Mouse (Mus musculus) erythroblast, embryonic 14.5 days (primary cell): ENCODE results near the gene Echdc2.

Source experiments
- GATA1 ChIP-seq: IDR thresholded peaks from 2 replicates; pipeline ENCODE4 v1.6.1; 2012; ENCODE audit warnings: low read length, inconsistent platforms, mixed read lengths
- TAL1 ChIP-seq: IDR thresholded peaks from 3 replicates; pipeline ENCODE4 v1.6.1; 2012; ENCODE audit warnings: low read length, inconsistent platforms, mixed read lengths

- no peak for TF ChIP-seq GATA1
- no peak for TF ChIP-seq TAL1
Observed at GRCm38 (mm10) chr4:108126260-108126659, 39.0 kb upstream of the Echdc2 start.
